Mouse (Mus musculus) G1E (cell line): ENCODE results near the gene Usp33. TPM values are rescaled to one million over a fixed set of nuclear protein-coding genes. Genes with fewer than 3 reads are reported as not detected.

Source experiments
- ATAC-seq: 2 replicates; pipeline ENCODE4 v1.8.0; 2016; ENCODE audit warnings: mild to moderate bottlenecking; ENCODE audit not compliant: insufficient number of reproducible peaks, poor library complexity, low FRiP score, severe bottlenecking; ENCODE audit errors: extremely low read depth
- DNase-seq: peaks from one replicate; pipeline ENCODE4 v3.0.0; 2012; ENCODE audit warnings: low spot score
- H3K27me3 ChIP-seq: 2 replicates; pipeline ENCODE4 v1.6.1; 2012; ENCODE audit warnings: mild to moderate bottlenecking, low read length, inconsistent platforms; ENCODE audit not compliant: insufficient read depth
- H3K36me3 ChIP-seq: replicated peaks from 2 replicates; pipeline ENCODE3; 2012; ENCODE audit warnings: mild to moderate bottlenecking, inconsistent platforms
- H3K4me1 ChIP-seq: 2 replicates; pipeline ENCODE4 v1.6.1; 2012; ENCODE audit warnings: low read depth, low read length, inconsistent platforms, mixed read lengths; ENCODE audit not compliant: insufficient read depth
- H3K4me3 ChIP-seq: 2 replicates; pipeline ENCODE4 v1.5.1; 2012; ENCODE audit warnings: low read depth, mild to moderate bottlenecking, inconsistent platforms, low read length, moderate library complexity, mixed read lengths
- H3K9me3 ChIP-seq: replicated peaks from 2 replicates; pipeline ENCODE4 v1.6.1; 2012; ENCODE audit warnings: inconsistent platforms
- CTCF ChIP-seq: IDR thresholded peaks from 2 replicates; pipeline ENCODE4 v1.5.1; 2012; ENCODE audit warnings: low read depth, low read length, inconsistent platforms, mixed read lengths
- GATA1 ChIP-seq: IDR thresholded peaks from 2 replicates; pipeline ENCODE4 v1.6.1; 2012; ENCODE audit warnings: borderline replicate concordance, low read length, inconsistent platforms, mixed read lengths
- GATA2 ChIP-seq: IDR thresholded peaks from 2 replicates; pipeline ENCODE4 v1.6.1; 2012; ENCODE audit warnings: low read depth, low read length, inconsistent platforms, borderline replicate concordance
- POLR2AphosphoS5 ChIP-seq: IDR thresholded peaks from 2 replicates; pipeline ENCODE4 v1.6.1; 2012; ENCODE audit warnings: low read depth, low read length, inconsistent platforms; ENCODE audit not compliant: insufficient replicate concordance
- TAL1 ChIP-seq: conservative IDR thresholded peaks from 2 replicates; pipeline ENCODE4 v1.6.1; 2012; ENCODE audit warnings: low read depth, low read length, inconsistent platforms, mixed read lengths
- polyA plus RNA-seq: library from polyadenylated mRNA; stranded (reverse); fragments of >175 nt; gene quantifications from 2 replicates; pipeline ENCODE4 v1.2.3, GENCODE M21; 2012
- total RNA-seq, 2 experiments: library from RNA; stranded (forward) in 1 of 2; stranded (reverse) in 1 of 2; fragments of 200-1000 nt in 1 of 2; fragments of >200 nt in 1 of 2; fragmentation: Nextera tagmentation in 1 of 2; gene quantifications; 2 replicates each; pipeline ENCODE4 v1.2.3; 2014 to 2017

Gene Usp33
- total and polyA plus RNA-seq, 3 experiments = 16.8 to 108 (median 85.7) TPM

- no peaks in the 10 kb centered on the region for H3K9me3 ChIP-seq
- H3K4me1 ChIP-seq = peaks cover 69% of the 10 kb centered on the region
- TF ChIP-seq CTCF = no peak
- no peak for TF ChIP-seq POLR2AphosphoS5
- TF ChIP-seq GATA1 = no peak
- no peak for TF ChIP-seq GATA2
- no peak for TF ChIP-seq TAL1
- H3K4me3 ChIP-seq = no peak overlapping the region
- ATAC-seq = no peak
- DNase-seq = no peak
- H3K36me3 ChIP-seq = peaks cover 32% of the 10 kb centered on the region
- H3K27me3 ChIP-seq = no peaks in the 10 kb centered on the region
Measured at GRCm38 (mm10) chr3:152400875-152401274, 54.6 kb downstream of the Usp33 start.

GRCm38 (mm10) chr3:152401964-152402670 lies 55.8 kb downstream of the Usp33 start:
- Histone ChIP-seq H3K9me3 (no peaks in the 10 kb centered on the region), H3K36me3 (peaks cover 33% of the 10 kb centered on the region), H3K4me1 (peaks cover 79% of the 10 kb centered on the region), H3K4me3 (no peak overlapping the region), H3K27me3 (no peaks in the 10 kb centered on the region)
- DNase-seq (no peak), ATAC-seq (no peak)
- TF ChIP-seq CTCF (no peak), TAL1 (no peak)

DNA sequence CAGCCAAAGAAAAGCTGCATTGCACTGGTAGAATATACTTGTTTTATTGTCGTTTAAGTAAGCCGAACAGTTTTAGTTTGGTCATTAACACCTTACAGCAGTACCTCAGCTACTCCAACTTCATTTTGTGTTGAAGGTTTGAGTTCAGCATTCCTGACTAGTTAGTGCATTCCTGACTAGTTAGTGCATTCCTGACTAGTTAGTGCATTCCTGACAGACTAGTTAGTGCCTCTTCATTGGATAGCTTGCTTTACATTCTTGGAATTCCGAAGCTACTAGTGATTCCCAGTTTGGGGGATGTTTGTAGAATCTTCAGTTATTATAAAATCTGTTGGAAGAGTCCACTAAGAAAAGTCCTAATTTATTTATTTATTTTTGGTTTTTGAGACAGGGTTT lies 56.4 kb downstream of the Usp33 start:
- TF ChIP-seq CTCF = no peak
- no peak for TF ChIP-seq TAL1
- no peak for TF ChIP-seq GATA1
- no peak for TF ChIP-seq POLR2AphosphoS5
- TF ChIP-seq GATA2 = no peak
- Histone ChIP-seq H3K27me3 (no peaks in the 10 kb centered on the region), H3K9me3 (no peaks in the 10 kb centered on the region), H3K36me3 (peaks cover 34% of the 10 kb centered on the region), H3K4me3 (no peak overlapping the region), H3K4me1 (peaks cover 79% of the 10 kb centered on the region)
- no peak for DNase-seq
- no peak for ATAC-seq

DNA sequence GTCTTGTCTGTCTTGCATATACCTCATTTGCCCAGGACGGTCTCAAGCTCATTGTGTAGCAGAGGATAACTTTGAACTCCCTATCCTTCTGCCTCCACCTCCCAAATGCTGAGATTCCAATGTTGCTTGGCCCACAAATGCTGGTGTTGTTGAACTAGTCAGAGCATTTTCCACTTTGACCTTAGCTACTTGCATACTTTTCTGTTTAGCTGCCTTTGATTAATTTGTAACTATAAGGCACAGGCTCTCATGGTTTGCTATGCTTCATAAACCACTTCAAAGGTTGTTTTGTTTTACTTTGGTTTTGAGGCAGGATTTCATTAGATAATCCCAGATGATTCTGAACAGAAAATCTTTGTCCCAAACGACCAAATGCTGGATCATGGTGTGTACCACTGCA lies 57.5 kb downstream of the Usp33 start:
- H3K4me3 ChIP-seq = no peak overlapping the region
- ATAC-seq (no peak), DNase-seq (no peak)
- H3K4me1 ChIP-seq = peaks cover 72% of the 10 kb centered on the region
- no peaks in the 10 kb centered on the region for H3K9me3 ChIP-seq
- no peak for TF ChIP-seq GATA2
- no peak for TF ChIP-seq CTCF
- no peak for TF ChIP-seq POLR2AphosphoS5
- no peak for TF ChIP-seq TAL1
- TF ChIP-seq GATA1 = no peak
- no peaks in the 10 kb centered on the region for H3K27me3 ChIP-seq
- H3K36me3 ChIP-seq = peaks cover 28% of the 10 kb centered on the region

- TF ChIP-seq GATA1 (no peak), GATA2 (no peak), CTCF (no peak), TAL1 (no peak), POLR2AphosphoS5 (no peak)
- peak; percentile 42; the same call in 1 of the 2 replicates for ATAC-seq
- Histone ChIP-seq H3K27me3 (no peaks in the 10 kb centered on the region), H3K4me1 (peaks cover 62% of the 10 kb centered on the region), H3K9me3 (no peaks in the 10 kb centered on the region), H3K4me3 (peak overlapping the region; percentile 56; the same call in 1 of the 2 replicates), H3K36me3 (peaks cover 18% of the 10 kb centered on the region)
- DNase-seq = no peak
Measured at GRCm38 (mm10) chr3:152405420-152405819, 59.1 kb downstream of the Usp33 start.

DNA sequence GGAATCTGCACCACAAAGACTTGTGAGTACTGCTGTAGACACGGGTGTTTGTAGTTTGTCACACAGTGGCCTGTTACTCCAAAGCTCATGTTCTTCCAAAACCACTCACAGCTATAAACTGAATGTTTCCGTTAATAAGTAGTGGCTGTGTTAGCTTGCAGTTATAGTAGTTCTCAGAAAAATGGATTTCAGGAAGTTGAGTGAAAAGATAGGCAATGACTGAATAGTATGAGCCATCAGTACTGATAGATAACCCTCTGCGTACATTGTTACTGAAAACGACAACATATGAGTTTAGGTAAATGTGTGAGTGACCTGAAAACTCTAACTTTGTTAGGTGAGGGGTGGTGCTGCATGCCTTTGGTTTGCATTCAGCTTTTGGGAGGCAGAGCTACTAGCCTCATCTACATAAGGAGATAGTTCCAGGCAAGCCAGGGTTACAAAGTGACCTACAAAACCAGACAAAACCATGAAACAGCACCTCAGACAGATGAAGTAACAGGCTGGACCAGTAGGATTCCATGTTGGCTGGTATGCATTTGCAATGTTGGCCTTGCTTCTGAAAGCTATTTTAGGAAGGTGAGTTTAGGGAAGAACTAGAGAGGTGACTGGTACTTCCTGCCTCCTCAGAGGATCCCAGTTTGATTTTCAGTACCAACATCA lies 59.8 kb downstream of the Usp33 start:
- Histone ChIP-seq H3K4me3 (peak overlapping the region; percentile 2; the same call in 1 of the 2 replicates), H3K4me1 (peaks cover 63% of the 10 kb centered on the region), H3K27me3 (no peaks in the 10 kb centered on the region), H3K9me3 (no peaks in the 10 kb centered on the region), H3K36me3 (peaks cover 19% of the 10 kb centered on the region)
- ATAC-seq (peak; percentile 76), DNase-seq (no peak)
- no peak for TF ChIP-seq TAL1
- TF ChIP-seq CTCF = no peak
- TF ChIP-seq POLR2AphosphoS5 = no peak
- TF ChIP-seq GATA2 = no peak
- no peak for TF ChIP-seq GATA1
